Mouse (Mus musculus): ENCODE results near the gene Lpin3. TPM values are rescaled to one million over a fixed set of nuclear protein-coding genes. Genes with fewer than 3 reads are reported as not detected.

The Lpin3 gene
- polyA plus RNA-seq, 1 experiment, result 48.0 TPM

DNA sequence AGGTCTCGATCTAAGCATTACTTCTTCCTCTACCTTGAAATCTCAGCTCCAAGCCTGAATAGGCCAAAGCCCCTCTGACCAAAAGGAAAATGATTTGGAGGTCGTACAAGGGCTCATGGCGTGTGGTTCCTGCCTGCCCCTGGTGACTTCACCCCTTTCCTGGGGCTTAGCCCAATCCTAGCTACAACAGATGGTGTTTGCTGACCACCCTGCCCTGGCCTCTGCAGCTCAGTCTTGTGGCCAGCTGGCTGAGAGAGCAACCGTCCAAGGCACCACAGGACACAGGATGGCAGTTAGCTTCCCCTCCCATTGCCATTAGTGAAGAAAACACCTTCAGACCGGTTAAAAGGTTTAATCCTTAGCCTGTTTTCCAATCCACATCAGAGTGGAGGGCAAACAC is 25.6 kb downstream of the Lpin3 start:
- 86% methylated on average over 5 of the region's 5 CpGs for WGBS
- TF ChIP-seq CTCF (IDR thresholded peaks at IDR 0.05; ENCODE audit: extremely low read depth, insufficient read length, insufficient replicate concordance, low read depth, low read length), result no peak
- no peak for TF ChIP-seq POLR2A (IDR thresholded peaks at IDR 0.05; ENCODE audit: low read depth, low read length)

DNA sequence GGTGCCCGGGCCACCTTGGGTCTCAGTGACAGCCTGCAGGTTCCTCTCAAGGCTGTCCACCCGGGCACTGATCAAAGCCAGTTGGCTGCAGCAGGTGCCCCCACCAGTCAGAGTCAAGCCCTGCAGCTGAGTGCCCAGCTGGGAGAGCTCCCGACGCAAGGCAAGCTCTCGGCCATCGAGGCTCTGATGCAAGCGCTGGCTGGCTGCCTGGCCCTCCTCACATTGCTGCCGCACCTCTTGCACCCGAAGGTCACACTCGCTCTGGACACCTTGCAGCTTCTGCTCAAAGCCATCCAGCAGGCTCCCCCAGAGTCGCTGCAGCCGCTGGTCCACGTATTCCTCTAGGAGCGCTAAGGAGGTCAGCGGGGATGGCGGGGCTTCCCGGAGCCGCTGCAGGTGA is 28.1 kb downstream of the Lpin3 start:
- no peaks in the 10 kb centered on the region for H3K4me1 ChIP-seq (ENCODE audit: control insufficient read depth, insufficient read depth, insufficient read length, low read length)
- TF ChIP-seq CTCF (IDR thresholded peaks at IDR 0.05; ENCODE audit: extremely low read depth, insufficient read length, insufficient replicate concordance, low read depth, low read length) (no peak), POLR2A (IDR thresholded peaks at IDR 0.05; ENCODE audit: low read depth, low read length) (no peak)
- no peak overlapping the region for H3K4me3 ChIP-seq (ENCODE audit: low read depth, low read length)
- peaks cover 17% of the 10 kb centered on the region for H3K27me3 ChIP-seq (ENCODE audit: control insufficient read depth, insufficient read depth, low read length)
- no peak overlapping the region for H3K27ac ChIP-seq (ENCODE audit: insufficient read depth, low read depth, low read length)
- H3K36me3 ChIP-seq (ENCODE audit: control insufficient read depth, insufficient read depth, low read length), result peaks cover 14% of the 10 kb centered on the region
- WGBS, result 59% methylated on average over 18 of the region's 18 CpGs

More for the DNA sequence above, 25.6 kb downstream of the Lpin3 start:
- H3K4me3 ChIP-seq (ENCODE audit: low read depth, low read length), result no peak overlapping the region
- 0 out of 2 replicates have a peak, but pooled peaks cover 3% of the 10 kb centered on the region for H3K27me3 ChIP-seq (ENCODE audit: control insufficient read depth, insufficient read depth, low read length)
- H3K27ac ChIP-seq (ENCODE audit: insufficient read depth, low read depth, low read length), result no peak overlapping the region
- no peaks in the 10 kb centered on the region for H3K4me1 ChIP-seq (ENCODE audit: control insufficient read depth, insufficient read depth, insufficient read length, low read length)
- peaks cover 24% of the 10 kb centered on the region for H3K36me3 ChIP-seq (ENCODE audit: control insufficient read depth, insufficient read depth, low read length)

DNA sequence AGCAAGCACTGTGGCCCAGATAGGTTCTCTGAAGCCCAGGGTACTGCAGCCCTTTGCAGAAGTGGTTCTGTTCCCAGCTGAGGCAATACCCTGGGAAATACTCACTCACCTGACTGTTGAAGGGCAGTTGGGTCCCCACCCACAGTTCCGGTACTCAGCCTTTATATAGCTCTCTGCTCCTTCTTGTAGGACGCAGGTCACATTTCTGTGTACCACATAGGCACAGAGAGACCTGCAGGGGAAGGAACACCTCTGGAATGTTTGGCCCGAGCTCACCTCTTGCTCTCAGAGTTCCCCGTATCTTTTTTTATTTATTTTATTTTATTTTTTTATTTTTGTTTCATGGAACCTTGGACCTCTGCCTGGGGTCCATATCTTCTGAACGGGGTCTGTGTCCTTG is 30.2 kb downstream of the Lpin3 start:
- Histone ChIP-seq H3K36me3 (ENCODE audit: control insufficient read depth, insufficient read depth, low read length) (no peaks in the 10 kb centered on the region), H3K4me3 (ENCODE audit: low read depth, low read length) (no peak overlapping the region)

DNA sequence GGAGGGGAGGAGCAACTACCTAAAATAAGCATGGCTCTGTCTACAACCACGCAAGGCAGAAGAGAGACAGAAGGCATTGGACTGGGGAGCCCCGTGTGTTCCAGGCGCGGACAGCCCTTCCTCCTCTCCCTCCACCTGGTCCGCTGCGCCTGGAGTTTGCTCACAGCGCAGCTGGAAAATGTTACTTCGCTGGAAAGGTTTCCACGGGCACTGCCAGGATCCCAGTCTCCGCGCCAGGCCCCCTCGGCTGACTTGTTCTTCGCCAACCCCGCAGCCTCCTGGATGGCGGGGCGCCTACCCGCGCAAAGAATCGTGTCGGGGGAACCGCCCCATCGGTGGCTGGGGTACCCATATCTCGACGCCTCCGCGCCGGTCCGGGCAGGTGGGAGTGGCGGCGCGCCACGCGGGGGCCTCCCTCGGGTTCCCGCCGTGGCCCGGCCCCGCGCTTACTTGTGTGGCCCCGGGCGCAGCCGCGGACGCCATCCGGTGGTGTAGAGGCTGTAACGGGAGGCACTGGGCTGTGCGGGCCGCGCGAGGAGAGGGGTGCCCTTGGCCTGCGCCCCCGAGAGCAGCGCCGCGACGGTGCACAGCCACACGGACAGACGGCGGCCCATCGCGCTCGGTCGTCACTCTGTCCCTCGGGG is 31.2 kb downstream of the Lpin3 start:
- WGBS, result 2% methylated on average over 63 of the region's 64 CpGs
- H3K4me3 ChIP-seq (ENCODE audit: low read depth, low read length), result peak overlapping the region; percentile 30
- H3K36me3 ChIP-seq (ENCODE audit: control insufficient read depth, insufficient read depth, low read length), result no peaks in the 10 kb centered on the region
- H3K27ac ChIP-seq (ENCODE audit: insufficient read depth, low read depth, low read length), result no peak overlapping the region
- H3K4me1 ChIP-seq (ENCODE audit: control insufficient read depth, insufficient read depth, insufficient read length, low read length), result no peaks in the 10 kb centered on the region
- TF ChIP-seq CTCF (IDR thresholded peaks at IDR 0.05; ENCODE audit: extremely low read depth, insufficient read length, insufficient replicate concordance, low read depth, low read length) (no peak), POLR2A (IDR thresholded peaks at IDR 0.05; ENCODE audit: low read depth, low read length) (no peak)
- peaks cover 17% of the 10 kb centered on the region for H3K27me3 ChIP-seq (ENCODE audit: control insufficient read depth, insufficient read depth, low read length)

More for the DNA sequence above, 30.2 kb downstream of the Lpin3 start:
- 70% methylated on average over 5 of the region's 5 CpGs for WGBS
- peaks cover 17% of the 10 kb centered on the region for H3K27me3 ChIP-seq (ENCODE audit: control insufficient read depth, insufficient read depth, low read length)
- H3K27ac ChIP-seq (ENCODE audit: insufficient read depth, low read depth, low read length), result no peak overlapping the region
- TF ChIP-seq POLR2A (IDR thresholded peaks at IDR 0.05; ENCODE audit: low read depth, low read length), result no peak
- TF ChIP-seq CTCF (IDR thresholded peaks at IDR 0.05; ENCODE audit: extremely low read depth, insufficient read length, insufficient replicate concordance, low read depth, low read length), result no peak
- H3K4me1 ChIP-seq (ENCODE audit: control insufficient read depth, insufficient read depth, insufficient read length, low read length), result no peaks in the 10 kb centered on the region

DNA sequence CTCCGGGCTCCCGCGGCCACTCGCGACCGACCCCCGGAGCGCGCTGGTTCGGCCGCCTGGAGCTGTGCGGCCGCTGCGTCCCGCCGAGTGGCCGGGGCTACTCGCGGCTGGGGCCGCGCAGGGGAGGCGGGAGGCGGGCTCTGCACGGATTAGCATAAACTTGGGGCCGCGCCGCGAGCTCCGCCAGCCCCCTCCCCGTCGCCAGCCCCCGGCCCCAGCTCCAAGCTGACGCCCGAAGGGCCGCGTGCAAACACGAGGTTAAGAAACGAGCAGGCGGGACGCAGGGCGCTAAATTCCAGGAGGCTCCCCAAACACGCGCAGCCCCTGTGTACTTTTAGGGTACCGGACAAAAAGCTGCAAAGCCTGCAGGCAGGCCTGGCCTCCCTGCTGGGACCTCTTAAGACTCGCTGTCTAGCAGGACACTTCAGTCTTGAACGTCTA is 31.8 kb downstream of the Lpin3 start, which contains the start of gene Emilin3:
Gene Emilin3 (minus strand): TSS at position 98 of the 441 bp plus-strand sequence.
- peaks cover 17% of the 10 kb centered on the region for H3K27me3 ChIP-seq (ENCODE audit: control insufficient read depth, insufficient read depth, low read length)
- WGBS, result 3% methylated on average over 46 of the region's 46 CpGs
- H3K27ac ChIP-seq (ENCODE audit: insufficient read depth, low read depth, low read length), result no peak within 1 kb of the TSS
- no peak for TF ChIP-seq CTCF (IDR thresholded peaks at IDR 0.05; ENCODE audit: extremely low read depth, insufficient read length, insufficient replicate concordance, low read depth, low read length)
- TF ChIP-seq POLR2A (IDR thresholded peaks at IDR 0.05; ENCODE audit: low read depth, low read length), result no peak
- peak within 1 kb of the TSS; percentile 30 for H3K4me3 ChIP-seq (ENCODE audit: low read depth, low read length)
- H3K4me1 ChIP-seq (ENCODE audit: control insufficient read depth, insufficient read depth, insufficient read length, low read length), result no peaks in the 10 kb centered on the region
- no peaks in the 10 kb centered on the region for H3K36me3 ChIP-seq (ENCODE audit: control insufficient read depth, insufficient read depth, low read length)

DNA sequence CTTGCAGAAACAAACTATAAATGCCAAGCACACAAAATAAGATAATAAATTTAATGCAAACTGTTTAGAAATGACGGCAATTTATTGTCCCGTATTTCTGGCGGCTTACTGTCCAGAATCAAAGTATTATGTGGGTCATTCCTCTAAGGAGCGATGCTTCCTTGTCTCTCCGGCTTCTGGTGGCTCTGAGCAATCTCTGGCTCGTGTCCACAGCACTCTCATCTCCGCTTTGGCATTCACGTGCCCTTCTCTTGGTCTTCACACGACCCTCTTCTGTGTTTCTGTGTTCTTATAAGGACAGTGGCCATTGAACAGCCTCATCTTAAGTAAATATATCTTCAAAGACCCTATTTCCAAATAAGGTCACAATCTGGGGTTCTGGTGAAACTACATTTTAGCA is 34.2 kb downstream of the Lpin3 start:
- no peak overlapping the region for H3K4me3 ChIP-seq (ENCODE audit: low read depth, low read length)
- 71% methylated on average over 9 of the region's 9 CpGs for WGBS
- H3K36me3 ChIP-seq (ENCODE audit: control insufficient read depth, insufficient read depth, low read length), result no peaks in the 10 kb centered on the region
- H3K27me3 ChIP-seq (ENCODE audit: control insufficient read depth, insufficient read depth, low read length), result peaks cover 17% of the 10 kb centered on the region
- no peaks in the 10 kb centered on the region for H3K4me1 ChIP-seq (ENCODE audit: control insufficient read depth, insufficient read depth, insufficient read length, low read length)
- TF ChIP-seq CTCF (IDR thresholded peaks at IDR 0.05; ENCODE audit: extremely low read depth, insufficient read length, insufficient replicate concordance, low read depth, low read length), result no peak
- TF ChIP-seq POLR2A (IDR thresholded peaks at IDR 0.05; ENCODE audit: low read depth, low read length), result no peak
- no peak overlapping the region for H3K27ac ChIP-seq (ENCODE audit: insufficient read depth, low read depth, low read length)

DNA sequence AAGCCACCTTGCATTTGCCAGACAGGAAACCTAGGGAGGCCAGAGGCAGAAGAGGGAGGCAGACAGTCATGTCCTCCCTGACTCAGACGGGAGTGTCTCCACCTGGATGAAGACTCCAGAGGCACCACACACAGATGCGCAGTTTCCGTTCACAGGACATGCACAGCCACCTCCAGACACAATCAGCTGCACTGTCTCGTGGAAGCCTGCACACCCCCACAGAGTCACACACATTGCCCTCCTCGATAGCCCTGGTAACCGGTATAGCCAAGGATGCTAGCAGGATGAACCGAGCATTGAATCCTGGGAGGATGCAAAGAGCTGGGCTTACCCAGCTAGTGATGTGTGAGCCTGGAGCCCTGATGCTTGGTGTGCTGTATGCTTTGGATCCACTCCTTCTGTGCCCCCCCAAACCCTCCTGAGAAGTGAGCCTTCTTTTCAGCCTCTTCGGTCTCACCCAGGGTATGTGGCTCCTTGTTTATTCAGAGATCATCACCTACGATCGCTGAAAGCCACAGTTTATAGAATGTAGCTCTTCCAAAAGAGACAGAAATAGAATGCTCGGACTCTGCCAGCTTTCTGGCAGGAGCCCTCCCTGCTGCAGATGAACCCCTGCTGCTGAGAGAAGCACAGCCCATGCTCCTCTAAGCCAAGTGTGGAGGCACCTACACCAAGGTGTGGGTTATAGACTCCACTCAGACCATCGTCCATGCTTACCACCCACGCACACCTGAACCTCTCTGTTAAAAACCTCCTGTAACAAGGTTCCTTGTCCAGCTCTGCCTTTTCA is 35.5 kb downstream of the Lpin3 start:
- no peaks in the 10 kb centered on the region for H3K4me1 ChIP-seq (ENCODE audit: control insufficient read depth, insufficient read depth, insufficient read length, low read length)
- no peak overlapping the region for H3K27ac ChIP-seq (ENCODE audit: insufficient read depth, low read depth, low read length)
- 63% methylated on average over 13 of the region's 13 CpGs for WGBS
- no peaks in the 10 kb centered on the region for H3K36me3 ChIP-seq (ENCODE audit: control insufficient read depth, insufficient read depth, low read length)
- H3K4me3 ChIP-seq (ENCODE audit: low read depth, low read length), result no peak overlapping the region
- H3K27me3 ChIP-seq (ENCODE audit: control insufficient read depth, insufficient read depth, low read length), result peaks cover 15% of the 10 kb centered on the region
- no peak for TF ChIP-seq POLR2A (IDR thresholded peaks at IDR 0.05; ENCODE audit: low read depth, low read length)
- TF ChIP-seq CTCF (IDR thresholded peaks at IDR 0.05; ENCODE audit: extremely low read depth, insufficient read length, insufficient replicate concordance, low read depth, low read length), result no peak

Measured in small intestine, adult 2 months (tissue).